Mouse (Mus musculus) brain, embryonic 14.5 days (tissue): ENCODE measurements around the gene Kctd7.

Source experiments
- CTCF ChIP-seq: fragments of 200-500 bp; IDR thresholded peaks from 2 replicates; pipeline ENCODE4 v1.5.1; 2012; ENCODE audit warnings: inconsistent platforms, mild to moderate bottlenecking, moderate library complexity, borderline replicate concordance; ENCODE audit not compliant: insufficient read depth, insufficient read length; ENCODE audit errors: extremely low read depth
- POLR2A ChIP-seq: fragments of 200-500 bp; IDR thresholded peaks from 2 replicates; pipeline ENCODE4 v1.6.1; 2012; ENCODE audit warnings: mild to moderate bottlenecking, inconsistent platforms, borderline replicate concordance; ENCODE audit not compliant: poor library complexity, insufficient read depth, insufficient read length, severe bottlenecking; ENCODE audit errors: extremely low read depth

DNA sequence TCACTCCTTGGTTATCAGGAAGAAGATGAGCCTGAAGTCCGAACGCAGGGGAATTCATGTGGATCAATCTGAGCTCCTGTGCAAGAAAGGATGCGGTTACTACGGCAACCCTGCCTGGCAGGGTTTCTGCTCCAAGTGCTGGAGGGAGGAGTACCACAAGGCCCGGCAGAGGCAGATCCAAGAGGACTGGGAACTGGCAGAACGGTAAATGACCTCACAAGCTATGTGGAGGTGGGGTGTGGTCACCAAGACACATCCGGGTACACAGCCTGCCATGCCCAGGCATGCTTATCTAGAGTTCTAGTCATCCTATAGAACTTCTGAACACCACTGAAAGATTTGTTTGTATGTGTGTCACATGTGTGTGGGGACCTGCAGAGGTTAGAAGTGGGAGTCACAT, 42.7 kb downstream of the Kctd7 start:
- TF ChIP-seq CTCF (no peak), POLR2A (no peak)
